Mouse (Mus musculus): ENCODE results near the gene Tmem39a.

Tmem39a gene

DNA sequence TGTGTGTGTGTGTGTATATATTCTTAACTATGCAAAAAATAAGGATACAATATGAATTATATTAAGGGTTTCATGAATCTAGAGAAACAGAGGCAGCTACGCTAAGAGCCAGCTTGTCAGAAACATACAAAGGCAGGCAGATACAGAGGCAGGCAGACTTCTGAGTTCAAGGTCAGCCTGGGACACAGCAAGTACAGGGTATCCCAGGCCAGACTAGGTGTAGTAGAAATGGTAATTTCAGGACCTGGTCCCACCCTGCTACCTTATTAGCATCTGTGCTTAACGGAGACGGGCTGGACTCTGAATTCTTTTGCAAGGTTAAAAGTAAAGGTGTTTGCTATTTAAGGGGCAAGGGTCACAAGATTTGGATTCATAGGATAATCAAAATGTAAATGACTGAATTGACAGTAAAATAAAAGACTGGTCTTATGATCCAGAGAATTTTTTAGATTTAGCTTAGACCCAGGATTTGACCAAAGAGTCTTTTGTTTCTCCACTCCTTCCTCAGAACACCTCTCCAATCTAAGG, at the start of gene Tmem39a:
Tmem39a (plus strand) TSS at position 478 of the 528 bp plus-strand sequence.
- no peak for DNase-seq (ENCODE audit: low read depth, low spot score)

DNA sequence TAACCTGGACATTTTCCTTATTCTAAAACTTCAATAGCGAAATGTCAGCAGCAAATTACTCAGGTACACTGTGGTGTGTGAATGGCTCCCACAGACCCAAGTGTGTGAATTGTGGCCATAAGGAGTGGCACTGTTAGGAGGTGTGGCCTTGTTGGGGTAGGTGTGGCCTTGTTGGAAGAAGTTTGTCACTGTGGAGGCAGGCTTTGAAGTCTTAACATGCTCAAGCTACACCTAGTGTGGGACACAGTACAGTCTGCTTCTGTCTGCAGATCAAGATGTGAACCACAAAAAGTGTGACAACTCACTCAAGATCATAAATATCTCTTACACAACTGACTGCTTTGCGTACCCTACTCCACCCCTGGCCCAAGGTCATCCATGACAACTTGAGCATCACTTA, 47.7 kb upstream of the Tmem39a start:
- no peak for DNase-seq (ENCODE audit: low read depth, low spot score)

GRCm38 (mm10) chr16:38519140-38519539, 39.4 kb upstream of the Tmem39a start:
- no peak for DNase-seq (ENCODE audit: low read depth, low spot score)

DNA sequence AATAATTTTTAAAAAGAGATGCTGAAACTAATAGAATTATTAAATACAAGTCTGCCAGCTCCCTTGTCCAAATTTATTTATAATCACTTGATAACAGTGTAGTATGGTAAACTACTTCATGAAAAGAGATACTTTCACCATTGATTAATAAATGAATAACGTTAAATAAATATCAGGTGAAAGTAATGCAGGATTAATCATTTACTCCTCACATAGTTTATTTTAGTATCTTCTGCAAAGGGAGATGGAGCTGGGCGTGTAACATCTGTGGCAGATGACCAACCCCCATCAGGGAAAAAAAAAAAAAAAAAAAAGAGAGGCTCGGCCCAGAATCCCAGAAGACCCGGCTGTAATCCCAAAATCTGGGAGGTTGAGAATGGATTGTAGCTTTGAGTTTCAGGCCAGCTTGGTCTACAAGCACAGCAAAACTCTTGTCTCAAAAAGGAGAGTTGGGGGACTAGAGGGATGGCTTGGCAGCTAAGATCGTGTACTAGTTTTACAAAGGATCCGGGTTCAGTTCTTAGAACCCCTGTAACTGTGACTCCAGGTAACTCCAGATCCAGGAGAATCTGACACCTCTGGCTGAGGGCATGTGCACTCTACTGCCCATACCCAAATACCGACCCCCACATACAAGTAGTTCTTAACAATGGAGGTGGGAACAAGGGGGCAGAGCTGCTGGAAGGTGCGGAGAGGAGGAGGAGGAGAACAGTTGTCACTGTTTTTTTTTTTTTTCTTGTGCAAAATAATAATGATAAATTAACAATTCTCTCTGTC, 37.1 kb upstream of the Tmem39a start:
- DNase-seq (ENCODE audit: low read depth, low spot score), result no peak

DNA sequence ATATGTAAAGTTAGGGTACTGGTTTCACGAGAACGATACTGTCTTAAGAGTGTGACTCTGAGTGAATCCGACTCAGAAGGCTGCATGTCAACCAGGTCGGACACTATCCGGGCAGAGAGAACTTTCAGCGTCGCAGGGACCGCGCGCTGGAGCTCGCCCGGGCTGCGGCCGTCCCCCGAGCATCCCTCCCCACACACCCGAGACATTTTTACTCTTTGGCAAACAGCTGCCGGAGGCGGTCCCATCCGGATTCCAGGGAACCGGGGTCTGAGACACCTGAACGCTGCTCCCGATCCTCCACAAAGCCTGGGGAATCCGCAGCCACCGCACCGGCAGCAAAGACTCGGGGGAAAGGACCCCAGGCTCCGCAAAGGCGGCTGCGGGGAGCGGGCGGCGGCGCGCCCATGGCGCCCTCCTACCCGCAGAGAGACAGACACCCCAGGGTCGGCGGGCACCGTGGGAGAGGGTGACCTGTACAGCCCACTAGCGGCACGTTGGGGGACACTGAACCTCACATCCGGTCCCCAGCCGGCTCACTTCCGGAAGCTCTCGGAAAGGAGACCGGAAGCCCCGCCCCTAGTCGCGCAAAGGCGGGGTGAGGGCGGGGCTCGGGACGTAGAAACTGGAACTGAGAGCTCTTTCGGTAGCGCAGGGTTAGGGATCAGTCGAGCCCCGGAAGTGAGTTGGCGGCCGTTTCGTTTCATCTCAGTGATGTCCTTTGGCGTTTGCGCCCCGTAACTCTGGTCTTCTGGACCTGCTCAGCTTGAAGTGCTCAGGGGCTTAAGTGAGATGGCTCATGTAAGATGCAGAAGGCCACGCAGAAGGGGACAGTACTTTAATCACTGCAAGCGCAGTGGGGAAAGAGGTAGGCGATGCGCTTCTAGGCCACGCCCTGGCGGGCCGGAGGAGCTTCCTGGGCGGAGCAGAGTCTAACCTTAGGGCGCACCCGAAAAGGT, 36.1 kb upstream of the Tmem39a start, which contains the start of gene Timmdc1:
Timmdc1 (minus strand) TSS at position 535 of the 956 bp plus-strand sequence.
- DNase-seq (ENCODE audit: low read depth, low spot score), result peak; percentile 92

- DNase-seq (ENCODE audit: low read depth, low spot score), result no peak
Observed at GRCm38 (mm10) chr16:38526264-38526663, 32.2 kb upstream of the Tmem39a start.

- peak; percentile 36 for DNase-seq (ENCODE audit: low read depth, low spot score)
Observed at GRCm38 (mm10) chr16:38536544-38537146, 21.9 kb upstream of the Tmem39a start.

- no peak for DNase-seq (ENCODE audit: low read depth, low spot score)
Observed at GRCm38 (mm10) chr16:38538716-38539380, 19.6 kb upstream of the Tmem39a start.

DNA sequence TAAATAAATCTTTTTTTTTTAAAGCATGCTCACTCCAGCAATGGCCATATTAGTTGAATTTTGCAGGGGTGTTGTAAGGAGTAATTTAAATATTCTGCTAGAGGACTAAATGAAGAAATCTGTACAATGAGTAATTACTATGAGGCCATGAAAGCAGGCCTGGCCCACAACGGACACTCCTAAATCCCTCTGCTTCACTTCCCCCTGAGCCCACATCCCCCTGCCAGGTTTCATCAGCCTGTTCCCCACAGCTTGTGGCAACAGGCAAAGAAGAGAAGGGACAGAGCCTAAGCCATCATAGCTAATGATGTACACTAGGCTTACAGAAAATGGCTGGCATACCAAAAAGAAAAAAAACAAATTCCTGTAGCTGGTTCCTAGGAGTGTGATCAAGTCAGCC, 10.5 kb upstream of the Tmem39a start:
- DNase-seq (ENCODE audit: low read depth, low spot score), result no peak

- peak; percentile 27 for DNase-seq (ENCODE audit: low read depth, low spot score)
Observed at GRCm38 (mm10) chr16:38549479-38550396, 8.8 kb upstream of the Tmem39a start, which contains the start of gene Poglut1. Gene Poglut1 (minus strand): TSS chr16:38550258.

GRCm38 (mm10) chr16:38555988-38556387, 2.5 kb upstream of the Tmem39a start:
- DNase-seq (ENCODE audit: low read depth, low spot score), result no peak

GRCm38 (mm10) chr16:38562131-38562967, 3.9 kb downstream of the Tmem39a start:
- peak; percentile 95 for DNase-seq (ENCODE audit: low read depth, low spot score)

- no peak for DNase-seq (ENCODE audit: low read depth, low spot score)
Observed at GRCm38 (mm10) chr16:38562968-38563327, 4.5 kb downstream of the Tmem39a start.

GRCm38 (mm10) chr16:38563516-38563915, 5.0 kb downstream of the Tmem39a start:
- DNase-seq (ENCODE audit: low read depth, low spot score), result no peak

DNA sequence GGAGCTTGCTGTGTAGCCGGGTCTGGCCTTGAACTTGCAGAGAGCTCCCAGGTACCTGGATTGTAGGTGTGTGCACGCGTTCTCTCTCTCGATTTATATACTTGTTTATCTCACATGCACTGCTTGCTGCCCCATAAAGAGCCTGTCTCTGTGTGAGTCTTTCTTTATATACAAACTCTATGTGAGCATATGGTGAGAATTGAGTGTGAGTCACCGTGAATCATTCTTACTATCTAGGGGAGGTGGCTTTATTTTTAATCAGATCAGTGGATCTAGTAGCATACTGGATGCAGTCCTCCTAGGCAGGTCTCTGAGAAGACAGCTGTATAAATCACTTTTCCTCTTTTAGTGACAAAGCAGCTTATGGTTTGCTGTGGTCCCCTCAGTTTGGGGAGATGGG, 9.7 kb downstream of the Tmem39a start:
- no peak for DNase-seq (ENCODE audit: low read depth, low spot score)

DNA sequence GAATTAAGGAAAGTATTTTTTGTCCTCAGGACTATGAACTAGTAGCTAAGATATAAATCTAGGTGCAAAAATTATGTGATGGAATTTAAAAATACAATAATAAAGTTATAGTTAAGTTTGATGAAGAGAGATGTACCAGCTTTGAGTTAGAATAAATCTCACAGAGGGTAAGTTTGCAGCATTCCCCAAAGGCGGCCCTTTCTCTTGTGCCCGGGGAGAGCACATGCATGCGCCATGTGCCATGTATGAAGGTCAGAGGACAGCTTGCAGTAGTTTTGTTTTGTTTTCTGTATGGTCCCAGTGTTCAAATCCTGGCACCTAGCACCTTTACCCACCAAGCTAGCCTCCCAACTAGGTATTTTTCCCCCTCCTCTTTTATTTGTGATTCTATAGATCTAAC, 13.0 kb downstream of the Tmem39a start:
- no peak for DNase-seq (ENCODE audit: low read depth, low spot score)

- no peak for DNase-seq (ENCODE audit: low read depth, low spot score)
Observed at GRCm38 (mm10) chr16:38584761-38585160, 26.3 kb downstream of the Tmem39a start.

DNA sequence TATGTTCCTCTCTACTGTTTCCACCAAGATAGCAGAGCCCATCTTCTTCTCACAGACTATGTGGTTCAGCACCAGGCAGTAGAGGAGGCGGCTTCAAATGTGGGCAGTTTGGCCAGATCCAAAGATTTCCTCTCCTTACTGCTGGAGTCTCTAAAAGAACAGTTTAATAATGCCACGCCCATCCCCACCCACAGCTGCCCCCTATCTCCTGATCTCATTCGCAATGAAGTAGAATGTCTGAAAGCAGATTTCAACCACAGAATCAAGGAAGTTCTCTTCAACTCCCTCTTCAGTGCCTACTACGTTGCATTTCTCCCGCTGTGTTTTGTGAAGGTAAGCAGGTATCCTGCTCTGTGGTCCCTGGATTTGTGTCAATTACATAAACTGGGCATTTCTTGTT, 26.7 kb downstream of the Tmem39a start:
- DNase-seq (ENCODE audit: low read depth, low spot score), result no peak

DNA sequence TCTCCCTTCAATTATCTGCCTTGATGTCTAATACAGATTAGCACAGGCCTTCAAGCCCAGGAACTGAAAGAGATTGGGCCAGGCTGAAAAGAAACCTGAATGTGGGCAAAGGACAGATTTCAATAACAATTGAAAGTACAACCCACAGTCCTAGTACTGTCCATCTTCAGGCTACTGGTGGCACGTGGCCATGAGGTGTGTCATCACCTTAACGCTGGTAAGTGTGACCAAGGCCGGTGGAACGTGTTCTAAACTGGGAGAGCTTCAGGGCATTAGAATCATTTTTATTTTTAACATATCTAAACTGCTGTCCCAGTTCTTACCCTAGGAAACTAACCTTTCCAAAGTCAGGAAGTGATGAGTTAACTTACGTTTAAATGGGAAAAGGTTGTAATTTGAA, 28.7 kb downstream of the Tmem39a start:
- DNase-seq (ENCODE audit: low read depth, low spot score), result no peak

Measured in skeletal muscle tissue, adult 2 months (tissue).